Mouse (Mus musculus) neural tube, embryonic 13.5 days (tissue): ENCODE results near the gene Nrf1. TPM values are rescaled to one million over a fixed set of nuclear protein-coding genes. Genes with fewer than 3 reads are reported as not detected.
A peak's percentile ranks its signal among the peaks of the same experiment; 100 is the strongest.

Experiments
- ATAC-seq: fragments of 200-750 bp; cut with Nextera tagmentation; 2 replicates; pipeline ENCODE4 v1.8.0; 2017; ENCODE audit warnings: low read depth, mild to moderate bottlenecking, moderate TSS enrichment, moderate library complexity
- H3K27ac ChIP-seq: fragments of 300-500 bp; sonication (generic); replicated peaks from 2 replicates; pipeline ENCODE4 v1.5.1; 2015; ENCODE audit warnings: moderate library complexity, mild to moderate bottlenecking, inconsistent platforms
- H3K27me3 ChIP-seq: fragments of 300-500 bp; sonication (generic); 2 replicates; pipeline ENCODE4 v1.6.1; 2015; ENCODE audit warnings: mild to moderate bottlenecking, inconsistent platforms
- H3K36me3 ChIP-seq: fragments of 300-500 bp; sonication (generic); 2 replicates; pipeline ENCODE4 v1.6.1; 2015; ENCODE audit warnings: mild to moderate bottlenecking, inconsistent platforms
- H3K4me1 ChIP-seq: fragments of 300-500 bp; sonication (generic); replicated peaks from 2 replicates; pipeline ENCODE4 v1.6.1; 2015; ENCODE audit warnings: inconsistent platforms
- H3K4me2 ChIP-seq: fragments of 300-500 bp; sonication (generic); 2 replicates; pipeline ENCODE4 v1.6.1; 2015; ENCODE audit warnings: inconsistent platforms, mild to moderate bottlenecking, moderate library complexity
- H3K4me3 ChIP-seq: fragments of 300-500 bp; sonication (generic); 2 replicates; pipeline ENCODE4 v1.5.1; 2015; ENCODE audit warnings: mild to moderate bottlenecking, inconsistent platforms
- H3K9ac ChIP-seq: fragments of 300-500 bp; sonication (generic); 2 replicates; pipeline ENCODE4 v1.6.1; 2015; ENCODE audit warnings: moderate library complexity, mild to moderate bottlenecking, inconsistent platforms
- H3K9me3 ChIP-seq: fragments of 300-500 bp; sonication (generic); 2 replicates; pipeline ENCODE4 v1.6.1; 2016; ENCODE audit warnings: inconsistent platforms
- WGBS: fragments of 180-500 bp; shearing (Covaris S2); methylation state at CpG from one replicate; pipeline ENCODE4 v1.1.7; 2015; 5-methylcytosine and 5-hydroxymethylcytosine counted together
- polyA plus RNA-seq: library from polyadenylated mRNA; unstranded; fragments of >200 nt; fragmentation: Nextera tagmentation; extraction: Ambion mirVana; gene quantifications from 2 replicates; pipeline ENCODE4 v1.2.1, GENCODE M21; 2015

Gene Nrf1
- polyA plus RNA-seq, 1 experiment from 2014 or later = 40.9 TPM

DNA sequence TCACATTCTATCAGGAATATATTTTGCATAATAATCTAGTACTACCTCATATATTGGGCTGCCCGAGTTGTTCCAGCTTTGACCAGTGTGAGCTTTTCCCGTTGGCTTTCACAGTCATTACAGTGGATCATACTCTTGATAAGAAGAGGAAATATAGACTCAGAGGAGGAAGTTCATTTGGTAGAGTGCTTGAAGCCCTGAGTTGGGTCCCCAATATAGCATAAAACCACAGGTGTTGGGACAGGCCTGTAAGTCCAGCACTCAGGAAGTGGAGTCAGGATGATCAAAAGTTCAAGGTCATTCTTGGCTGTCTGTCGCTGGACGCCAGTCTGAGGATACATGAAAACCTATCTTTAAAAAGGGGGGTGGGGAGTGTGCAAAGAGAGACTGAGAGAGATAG is 12.7 kb upstream of the Nrf1 start:
- no peaks in the 10 kb centered on the region for H3K9me3 ChIP-seq
- H3K4me3 ChIP-seq = no peak overlapping the region
- ATAC-seq = no peak
- H3K4me1 ChIP-seq = no peaks in the 10 kb centered on the region
- no peak overlapping the region for H3K27ac ChIP-seq
- WGBS = 90% methylated on average over 4 of the region's 4 CpGs
- H3K36me3 ChIP-seq = no peaks in the 10 kb centered on the region
- no peak overlapping the region for H3K4me2 ChIP-seq
- no peak overlapping the region for H3K9ac ChIP-seq
- H3K27me3 ChIP-seq = no peaks in the 10 kb centered on the region

DNA sequence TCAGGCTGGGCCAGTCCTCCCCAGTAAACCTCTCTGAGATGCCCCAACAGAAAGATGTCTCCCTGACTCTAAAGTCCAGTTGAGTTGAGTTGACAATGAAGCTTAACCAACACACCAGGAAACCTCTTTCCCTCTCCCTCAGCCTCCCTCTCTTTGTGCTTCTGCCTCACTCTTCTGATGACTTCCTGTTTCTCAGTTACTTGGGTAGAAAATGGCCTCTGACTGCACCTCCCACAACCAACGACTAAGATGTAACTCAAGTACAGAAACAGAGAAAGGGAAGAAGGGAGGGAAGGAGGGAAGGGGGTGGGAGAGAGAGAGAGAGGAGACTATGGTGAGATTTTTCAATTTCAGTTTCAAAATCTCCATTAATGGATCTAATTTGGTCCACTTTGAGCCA is 6.3 kb upstream of the Nrf1 start:
- Histone ChIP-seq H3K9me3 (no peaks in the 10 kb centered on the region), H3K4me3 (no peak overlapping the region), H3K4me2 (no peak overlapping the region), H3K27ac (no peak overlapping the region), H3K4me1 (peaks cover under 1% of the 10 kb centered on the region), H3K36me3 (no peaks in the 10 kb centered on the region), H3K9ac (no peak overlapping the region), H3K27me3 (no peaks in the 10 kb centered on the region)
- ATAC-seq = no peak
- WGBS = 45% methylated on average over 1 of the region's 1 CpGs

DNA sequence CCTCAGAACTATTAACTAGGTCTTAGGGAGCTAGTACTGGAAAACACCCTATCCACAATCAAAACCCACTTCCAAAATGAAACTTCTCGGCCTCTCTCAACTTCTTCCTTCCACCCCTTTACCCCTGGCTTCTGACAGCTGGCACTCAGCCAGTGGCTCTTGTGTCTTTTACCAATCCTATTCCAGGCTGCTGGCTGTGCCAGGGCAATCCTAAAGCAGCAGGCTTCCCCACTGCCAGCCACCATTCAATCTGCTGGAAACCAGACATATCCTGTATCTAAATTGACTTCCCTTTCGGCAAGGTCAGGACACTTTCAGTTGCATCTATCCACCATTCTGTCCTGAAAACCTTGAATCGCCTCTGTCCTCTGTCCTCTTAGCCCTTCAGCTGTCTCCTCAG is 5.3 kb upstream of the Nrf1 start:
- H3K4me2 ChIP-seq = no peak overlapping the region
- H3K9ac ChIP-seq = no peak overlapping the region
- H3K36me3 ChIP-seq = no peaks in the 10 kb centered on the region
- no peak overlapping the region for H3K4me3 ChIP-seq
- H3K9me3 ChIP-seq = no peaks in the 10 kb centered on the region
- H3K27me3 ChIP-seq = no peaks in the 10 kb centered on the region
- peaks cover 8% of the 10 kb centered on the region for H3K4me1 ChIP-seq
- ATAC-seq = no peak
- WGBS = 68% methylated on average over 3 of the region's 3 CpGs
- no peak overlapping the region for H3K27ac ChIP-seq

DNA sequence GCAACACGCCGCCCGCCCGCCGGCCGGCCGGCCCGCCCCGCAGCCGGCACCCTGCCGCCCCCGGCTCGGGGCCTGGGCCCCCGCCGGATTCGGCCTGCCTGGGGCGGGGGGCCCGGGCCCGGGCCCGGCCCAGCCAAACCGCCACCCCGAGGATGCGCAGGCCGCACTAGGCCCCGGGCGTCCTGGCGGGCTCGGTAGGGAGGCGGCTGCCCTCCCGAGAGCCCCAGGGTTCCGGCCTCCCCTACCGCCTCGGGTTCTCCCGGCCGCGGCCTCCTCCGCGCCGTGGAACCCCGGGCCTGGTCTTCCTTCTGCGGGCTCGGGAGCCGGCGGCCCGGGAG is 344 bp downstream of the Nrf1 start:
- Histone ChIP-seq H3K9me3 (no peaks in the 10 kb centered on the region), H3K4me1 (peaks cover 40% of the 10 kb centered on the region), H3K4me2 (peak overlapping the region; percentile 61), H3K9ac (peak overlapping the region; percentile 100), H3K36me3 (no peaks in the 10 kb centered on the region), H3K27me3 (no peaks in the 10 kb centered on the region), H3K4me3 (peak overlapping the region; percentile 98), H3K27ac (peak overlapping the region; percentile 100)
- WGBS = under 1% methylated on average over 34 of the region's 45 CpGs
- no peak for ATAC-seq

DNA sequence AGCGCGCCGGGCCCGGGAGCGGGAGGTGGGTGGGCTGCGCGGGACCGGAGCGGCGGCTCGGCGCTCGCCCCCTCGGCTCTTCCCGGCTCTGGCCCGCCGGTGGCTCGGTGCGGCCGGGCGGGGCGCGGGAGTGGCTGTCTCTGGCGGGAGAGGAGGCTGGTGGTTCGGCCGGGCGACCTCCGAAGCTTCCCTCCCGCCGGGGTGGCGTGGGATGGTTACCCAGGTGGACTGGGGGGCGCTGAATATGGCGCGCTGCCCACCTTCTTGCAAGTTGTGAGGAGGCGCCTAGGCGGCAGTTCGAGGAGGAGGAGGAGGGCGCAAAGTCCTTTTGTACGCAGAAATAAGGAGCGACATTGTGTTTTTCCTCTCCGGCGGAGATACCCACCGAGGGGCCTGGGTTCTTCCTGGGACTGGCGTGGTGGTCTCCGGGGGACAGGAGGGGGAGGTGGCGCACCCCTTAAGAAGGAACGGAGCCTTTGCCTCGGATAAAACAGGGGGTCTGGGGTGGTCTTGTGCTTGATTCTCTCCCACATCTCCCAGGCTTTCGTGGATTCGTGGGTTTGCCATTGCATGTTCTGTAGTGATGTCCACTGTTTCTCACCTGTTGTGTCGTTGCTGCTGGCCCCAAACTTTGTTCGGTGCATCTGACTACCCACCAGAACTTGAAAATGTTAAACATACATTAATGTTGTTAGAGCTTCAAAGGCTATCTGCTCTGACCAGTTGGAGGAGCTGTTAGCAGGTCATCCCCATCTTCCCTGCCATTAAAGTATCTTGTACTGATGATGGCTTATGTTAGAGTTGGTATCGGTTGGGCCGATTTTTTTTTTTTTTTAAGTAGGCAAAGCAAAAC is 939 bp downstream of the Nrf1 start:
- H3K4me2 ChIP-seq = peak overlapping the region; percentile 61
- WGBS = 1% methylated on average over 54 of the region's 54 CpGs
- H3K27ac ChIP-seq = peak overlapping the region; percentile 100
- H3K4me1 ChIP-seq = peaks cover 40% of the 10 kb centered on the region
- H3K27me3 ChIP-seq = no peaks in the 10 kb centered on the region
- peak overlapping the region; percentile 100 for H3K9ac ChIP-seq
- no peaks in the 10 kb centered on the region for H3K36me3 ChIP-seq
- peak overlapping the region; percentile 98 for H3K4me3 ChIP-seq
- ATAC-seq = peak; percentile 32
- no peaks in the 10 kb centered on the region for H3K9me3 ChIP-seq

DNA sequence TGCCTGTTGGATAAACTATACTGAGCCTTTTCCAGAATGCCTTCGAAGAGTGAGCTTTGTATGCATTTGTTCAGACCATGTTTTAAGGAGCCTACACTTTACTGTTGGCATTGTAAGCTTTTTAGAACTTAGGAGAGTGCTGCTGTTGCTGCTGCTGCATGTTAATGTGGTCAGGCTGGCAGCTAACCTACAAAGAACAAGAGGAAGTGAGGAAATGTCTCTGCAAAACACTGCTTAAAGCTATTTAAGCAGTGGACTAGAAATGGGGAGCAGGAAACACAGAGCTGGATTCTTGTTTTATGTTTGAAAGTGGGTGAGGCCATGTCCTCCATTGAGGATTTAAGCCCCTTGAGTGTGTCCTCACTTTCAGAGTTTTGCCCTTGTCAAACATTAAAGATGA is 5.3 kb downstream of the Nrf1 start:
- WGBS = 83% methylated on average over 1 of the region's 1 CpGs
- Histone ChIP-seq H3K4me1 (peaks cover 32% of the 10 kb centered on the region), H3K27me3 (no peaks in the 10 kb centered on the region), H3K9me3 (no peaks in the 10 kb centered on the region), H3K4me3 (no peak overlapping the region), H3K36me3 (no peaks in the 10 kb centered on the region), H3K27ac (peak overlapping the region; percentile 52; the same call in 1 of the 2 replicates), H3K4me2 (no peak overlapping the region), H3K9ac (no peak overlapping the region)
- no peak for ATAC-seq

DNA sequence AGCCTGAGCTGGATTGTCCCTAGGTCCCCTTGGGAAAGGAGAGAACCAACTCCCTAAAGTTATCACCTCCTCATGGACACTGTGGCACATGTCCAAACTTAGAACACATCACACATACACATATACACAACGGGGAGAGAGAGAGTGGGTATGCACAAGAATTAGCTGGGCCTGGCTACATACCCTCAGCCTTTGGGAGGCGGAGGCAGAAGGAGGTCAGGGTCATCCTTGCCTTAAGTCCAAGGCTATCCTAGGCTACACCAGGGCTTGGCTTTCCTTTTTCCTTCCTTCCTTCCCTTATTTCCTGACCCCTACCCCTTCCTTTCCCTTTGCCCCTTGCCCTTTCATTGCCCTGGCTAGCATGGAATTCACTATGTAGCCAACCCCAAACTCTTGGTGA is 14.8 kb downstream of the Nrf1 start:
- Histone ChIP-seq H3K36me3 (no peaks in the 10 kb centered on the region), H3K4me1 (no peaks in the 10 kb centered on the region), H3K9me3 (no peaks in the 10 kb centered on the region), H3K9ac (no peak overlapping the region), H3K27ac (no peak overlapping the region), H3K27me3 (no peaks in the 10 kb centered on the region), H3K4me3 (no peak overlapping the region), H3K4me2 (no peak overlapping the region)
- no peak for ATAC-seq
- WGBS = 86% methylated on average over 2 of the region's 2 CpGs

DNA sequence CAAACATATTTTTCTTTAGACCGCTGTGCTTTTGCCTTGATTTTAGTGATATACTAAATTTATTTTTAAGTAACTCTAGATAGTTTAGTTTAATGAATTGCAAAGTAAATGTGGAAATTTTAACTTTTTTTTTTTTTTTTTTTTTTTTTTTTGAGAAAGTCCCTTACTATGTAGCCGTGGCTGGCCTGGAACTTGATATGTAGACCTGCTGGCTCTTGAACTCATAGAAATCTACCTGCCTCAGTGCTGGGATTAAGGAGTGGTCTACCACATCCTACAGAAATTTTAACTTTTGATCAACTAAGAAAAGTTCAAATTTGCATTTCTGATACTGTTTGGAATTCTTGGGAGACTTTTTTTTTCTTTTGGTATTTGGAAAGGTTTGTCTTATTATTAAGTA is 17.6 kb downstream of the Nrf1 start:
- Histone ChIP-seq H3K27me3 (no peaks in the 10 kb centered on the region), H3K9me3 (no peaks in the 10 kb centered on the region), H3K27ac (no peak overlapping the region), H3K36me3 (no peaks in the 10 kb centered on the region), H3K9ac (no peak overlapping the region), H3K4me3 (no peak overlapping the region), H3K4me2 (no peak overlapping the region), H3K4me1 (no peaks in the 10 kb centered on the region)
- 84% methylated on average over 2 of the region's 2 CpGs for WGBS
- no peak for ATAC-seq

DNA sequence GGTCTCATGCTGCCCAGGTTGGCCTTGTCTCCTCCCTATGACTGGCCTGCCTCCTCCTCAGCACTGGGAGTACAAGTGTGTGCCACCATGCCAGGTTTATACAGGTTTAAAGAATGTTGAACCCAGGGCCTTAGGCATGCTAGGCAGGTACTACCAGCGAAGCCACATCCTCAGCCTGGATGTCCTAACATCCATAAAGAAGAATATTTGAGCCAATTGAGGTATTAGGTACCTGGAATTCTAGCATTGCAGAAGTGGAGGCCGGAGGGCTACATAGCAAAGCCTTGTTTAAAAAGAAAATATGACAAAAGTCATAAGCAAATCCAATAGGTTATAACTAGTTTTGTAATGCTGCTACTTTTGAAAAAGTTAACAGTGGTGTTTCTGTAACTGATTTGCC is 19.0 kb downstream of the Nrf1 start:
- Histone ChIP-seq H3K27me3 (no peaks in the 10 kb centered on the region), H3K27ac (no peak overlapping the region), H3K9me3 (no peaks in the 10 kb centered on the region), H3K36me3 (no peaks in the 10 kb centered on the region), H3K4me3 (no peak overlapping the region), H3K9ac (no peak overlapping the region), H3K4me1 (no peaks in the 10 kb centered on the region), H3K4me2 (no peak overlapping the region)
- WGBS = 98% methylated on average over 2 of the region's 2 CpGs
- no peak for ATAC-seq

DNA sequence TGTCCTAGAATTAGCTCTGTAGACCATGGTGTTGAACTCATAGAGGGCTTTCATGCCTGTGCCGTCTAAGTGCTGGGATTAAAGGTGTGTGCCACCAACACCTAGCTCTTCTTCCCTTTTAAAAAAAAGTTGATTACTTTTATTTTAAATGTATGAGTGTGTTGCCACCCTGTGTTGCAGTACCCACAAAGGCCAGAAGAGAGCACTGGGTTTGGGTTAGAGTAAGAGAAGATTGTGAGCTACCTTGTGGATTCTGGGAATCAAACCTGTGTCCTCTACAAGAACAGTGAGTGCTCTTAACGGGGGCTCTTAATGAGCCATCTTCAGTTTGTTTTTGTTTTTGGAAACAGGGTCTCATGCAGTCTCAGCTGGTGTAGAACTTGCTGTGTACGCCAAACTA is 24.7 kb downstream of the Nrf1 start:
- Histone ChIP-seq H3K4me1 (no peaks in the 10 kb centered on the region), H3K4me2 (no peak overlapping the region), H3K4me3 (no peak overlapping the region), H3K27ac (no peak overlapping the region), H3K36me3 (no peaks in the 10 kb centered on the region), H3K9ac (no peak overlapping the region), H3K27me3 (no peaks in the 10 kb centered on the region), H3K9me3 (no peaks in the 10 kb centered on the region)
- ATAC-seq = no peak
- WGBS = 85% methylated on average over 3 of the region's 3 CpGs

DNA sequence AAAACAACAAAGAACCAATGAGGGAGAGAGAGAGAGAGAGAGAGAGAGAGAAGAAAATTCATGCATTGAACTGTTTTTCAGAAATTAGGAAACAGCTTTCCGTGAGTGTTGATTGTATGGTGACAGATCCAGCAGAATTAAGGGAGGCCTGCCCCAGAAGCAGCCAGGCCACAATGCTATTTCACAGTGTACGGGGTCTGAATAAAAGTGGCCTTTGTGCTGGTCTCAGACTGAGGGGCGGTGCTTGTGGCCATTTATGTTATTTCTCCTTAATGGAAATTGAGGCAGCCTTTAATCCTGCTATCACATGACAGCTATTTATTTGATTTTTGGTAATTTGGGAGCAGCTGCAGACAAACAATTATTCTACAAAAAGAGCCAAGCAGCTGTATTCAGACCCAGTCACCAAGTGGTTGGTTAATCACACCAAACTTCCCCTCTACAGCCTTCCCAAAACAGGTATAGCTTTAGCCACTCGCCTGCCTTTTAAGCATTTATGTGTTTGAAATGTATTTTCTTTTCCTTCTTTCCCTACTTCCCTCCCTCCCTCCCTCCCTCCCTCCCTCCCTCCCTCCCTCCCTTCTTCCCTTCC is 31.2 kb downstream of the Nrf1 start:
- Histone ChIP-seq H3K4me3 (no peak overlapping the region), H3K36me3 (no peaks in the 10 kb centered on the region), H3K4me1 (peaks cover 14% of the 10 kb centered on the region), H3K9ac (no peak overlapping the region), H3K4me2 (no peak overlapping the region), H3K9me3 (no peaks in the 10 kb centered on the region), H3K27me3 (no peaks in the 10 kb centered on the region), H3K27ac (peak overlapping the region; percentile 59)
- 34% methylated on average over 4 of the region's 4 CpGs for WGBS
- no peak for ATAC-seq

DNA sequence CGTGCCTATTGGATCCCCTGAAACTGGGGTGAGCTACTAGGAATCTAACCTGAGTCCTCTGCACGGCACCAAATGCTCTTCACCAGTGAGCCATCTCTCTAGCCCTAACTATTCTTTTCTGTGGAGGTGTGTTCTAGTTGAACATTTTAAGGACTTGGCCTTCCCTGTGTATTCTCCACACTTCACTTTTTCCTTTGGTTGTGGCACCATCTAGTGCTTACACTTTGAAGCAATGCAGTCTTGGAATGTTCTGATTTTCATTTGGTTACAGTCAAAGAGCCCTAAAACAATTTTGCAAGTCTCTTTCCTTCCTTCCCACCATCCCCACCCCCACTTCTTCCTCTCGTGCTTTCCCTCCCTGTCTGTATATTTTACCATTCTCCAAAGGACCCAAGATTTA is 33.6 kb downstream of the Nrf1 start:
- no peak overlapping the region for H3K9ac ChIP-seq
- H3K4me3 ChIP-seq = no peak overlapping the region
- no peaks in the 10 kb centered on the region for H3K36me3 ChIP-seq
- H3K4me2 ChIP-seq = no peak overlapping the region
- H3K27ac ChIP-seq = no peak overlapping the region
- ATAC-seq = no peak
- no peaks in the 10 kb centered on the region for H3K9me3 ChIP-seq
- H3K4me1 ChIP-seq = peaks cover 24% of the 10 kb centered on the region
- WGBS = 85% methylated on average over 3 of the region's 3 CpGs
- no peaks in the 10 kb centered on the region for H3K27me3 ChIP-seq

DNA sequence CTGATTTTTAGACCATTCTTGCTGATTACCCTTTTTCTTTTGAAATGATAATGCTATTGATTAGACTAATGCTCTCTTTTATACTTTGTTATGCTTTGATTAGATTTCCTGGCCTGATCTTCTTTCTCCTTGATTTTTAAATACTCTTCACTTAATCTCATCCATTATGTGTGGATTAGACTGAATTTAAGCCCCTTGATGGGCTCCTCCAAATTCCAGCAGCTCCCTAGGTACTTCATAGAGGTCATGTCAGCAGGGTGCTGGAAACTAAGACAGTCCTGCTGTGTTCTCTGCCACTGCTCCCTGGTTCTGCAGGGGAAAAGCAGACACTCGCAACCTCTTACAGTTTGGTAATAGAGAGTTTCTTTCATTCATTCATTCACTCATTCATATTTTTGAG is 35.5 kb downstream of the Nrf1 start:
- Histone ChIP-seq H3K4me1 (peaks cover 24% of the 10 kb centered on the region), H3K9me3 (no peaks in the 10 kb centered on the region), H3K9ac (no peak overlapping the region), H3K27ac (no peak overlapping the region), H3K4me2 (no peak overlapping the region), H3K27me3 (no peaks in the 10 kb centered on the region), H3K4me3 (no peak overlapping the region), H3K36me3 (no peaks in the 10 kb centered on the region)
- ATAC-seq = no peak
- 89% methylated on average over 1 of the region's 1 CpGs for WGBS
